Mouse (Mus musculus): ENCODE results near the gene Arpc1b. TPM values are rescaled to one million over a fixed set of nuclear protein-coding genes. Genes with fewer than 3 reads are reported as not detected.

The Arpc1b gene
- polyA plus RNA-seq, 1 experiment, result 1,197 TPM

DNA sequence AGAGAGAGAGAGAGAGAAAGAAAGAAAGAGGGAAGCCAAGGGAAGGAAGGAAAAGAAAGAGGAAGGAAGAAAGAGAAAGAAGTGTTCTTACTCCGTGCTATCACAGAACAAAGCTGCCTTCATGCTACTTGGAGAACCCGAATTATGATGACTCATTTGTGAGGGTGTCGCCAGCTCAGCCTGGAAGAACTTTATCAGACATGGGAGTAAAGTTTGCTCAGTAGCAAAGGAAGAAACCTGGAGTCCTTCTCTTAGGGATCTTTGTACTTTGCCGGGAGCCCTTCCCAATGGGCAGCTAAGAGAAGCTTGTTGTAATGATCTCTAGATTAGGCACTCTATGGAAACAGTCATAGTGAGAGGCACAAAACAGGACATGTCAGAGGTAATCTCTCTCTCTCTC lies 11.3 kb upstream of the Arpc1b start:
- WGBS, result 28% methylated on average over 4 of the region's 4 CpGs
- Histone ChIP-seq H3K4me1 (ENCODE audit: control insufficient read depth, insufficient read depth, insufficient read length, low read length) (peaks cover 34% of the 10 kb centered on the region), H3K27me3 (ENCODE audit: control insufficient read depth, insufficient read depth, low read length) (no peaks in the 10 kb centered on the region), H3K36me3 (ENCODE audit: control insufficient read depth, insufficient read depth, low read length) (peaks cover 72% of the 10 kb centered on the region), H3K27ac (ENCODE audit: insufficient read depth, low read depth, low read length) (peak overlapping the region; percentile 87), H3K4me3 (ENCODE audit: low read depth, low read length) (no peak overlapping the region)
- TF ChIP-seq POLR2A (IDR thresholded peaks at IDR 0.05; ENCODE audit: low read depth, low read length) (no peak), CTCF (IDR thresholded peaks at IDR 0.05; ENCODE audit: extremely low read depth, insufficient read length, insufficient replicate concordance, low read depth, low read length) (no peak)

DNA sequence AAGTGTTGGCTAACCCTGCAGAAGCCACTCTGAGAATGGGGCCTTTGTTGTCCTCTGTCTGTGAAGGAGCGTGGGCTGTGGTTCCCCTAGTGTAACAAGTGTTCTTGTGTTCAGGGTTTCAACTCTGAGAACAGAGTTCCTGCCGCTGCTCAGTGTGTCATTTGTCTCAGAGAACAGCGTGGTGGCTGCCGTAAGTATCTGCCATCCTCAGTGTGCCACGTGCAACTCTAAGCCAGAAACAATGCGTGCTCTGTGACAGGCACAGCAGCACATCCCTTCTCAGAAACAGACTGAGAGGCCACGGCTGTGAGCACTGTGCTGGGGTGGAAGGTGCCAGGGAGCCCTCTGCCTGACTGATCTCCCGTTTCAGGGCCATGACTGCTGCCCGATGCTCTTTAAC lies 9.7 kb upstream of the Arpc1b start:
- 93% methylated on average over 9 of the region's 9 CpGs for WGBS
- Histone ChIP-seq H3K27ac (ENCODE audit: insufficient read depth, low read depth, low read length) (no peak overlapping the region), H3K4me3 (ENCODE audit: low read depth, low read length) (no peak overlapping the region), H3K4me1 (ENCODE audit: control insufficient read depth, insufficient read depth, insufficient read length, low read length) (peaks cover 34% of the 10 kb centered on the region), H3K36me3 (ENCODE audit: control insufficient read depth, insufficient read depth, low read length) (peaks cover 74% of the 10 kb centered on the region), H3K27me3 (ENCODE audit: control insufficient read depth, insufficient read depth, low read length) (no peaks in the 10 kb centered on the region)
- TF ChIP-seq POLR2A (IDR thresholded peaks at IDR 0.05; ENCODE audit: low read depth, low read length) (no peak), CTCF (IDR thresholded peaks at IDR 0.05; ENCODE audit: extremely low read depth, insufficient read length, insufficient replicate concordance, low read depth, low read length) (no peak)

DNA sequence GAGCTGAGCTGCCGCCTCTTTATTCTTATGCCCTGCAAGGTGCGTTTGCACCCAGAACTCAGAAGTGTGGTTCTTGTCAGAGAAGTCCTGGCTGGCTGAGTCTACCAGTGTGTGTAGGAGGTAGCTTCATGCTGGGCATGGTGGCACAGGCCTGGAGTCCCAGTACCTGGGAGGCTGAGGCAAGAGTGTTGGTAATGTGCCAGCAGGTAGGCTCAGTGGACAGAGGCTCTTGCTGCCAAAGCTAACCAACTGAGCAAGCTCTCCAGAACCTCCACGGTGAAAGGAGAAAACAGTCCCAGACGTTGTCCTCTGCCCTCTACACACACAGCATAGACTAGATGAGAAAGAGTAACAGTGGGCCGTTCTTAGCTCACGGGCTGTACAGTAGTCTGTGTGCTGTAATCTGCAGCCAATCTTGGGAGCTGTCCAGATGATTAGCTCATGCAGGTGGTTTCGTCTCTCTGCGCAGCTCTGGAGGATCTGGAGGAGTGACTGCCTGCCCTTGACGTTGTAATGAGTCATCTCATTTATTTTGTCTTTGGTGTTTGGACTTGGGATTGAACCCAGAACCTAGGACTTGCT lies 8.2 kb upstream of the Arpc1b start:
- peak overlapping the region; percentile 89 for H3K27ac ChIP-seq (ENCODE audit: insufficient read depth, low read depth, low read length)
- H3K4me3 ChIP-seq (ENCODE audit: low read depth, low read length), result no peak overlapping the region
- TF ChIP-seq POLR2A (IDR thresholded peaks at IDR 0.05; ENCODE audit: low read depth, low read length) (no peak), CTCF (IDR thresholded peaks at IDR 0.05; ENCODE audit: extremely low read depth, insufficient read length, insufficient replicate concordance, low read depth, low read length) (no peak)
- peaks cover 25% of the 10 kb centered on the region for H3K4me1 ChIP-seq (ENCODE audit: control insufficient read depth, insufficient read depth, insufficient read length, low read length)
- H3K36me3 ChIP-seq (ENCODE audit: control insufficient read depth, insufficient read depth, low read length), result peaks cover 71% of the 10 kb centered on the region
- 50% methylated on average over 9 of the region's 9 CpGs for WGBS
- H3K27me3 ChIP-seq (ENCODE audit: control insufficient read depth, insufficient read depth, low read length), result no peaks in the 10 kb centered on the region

DNA sequence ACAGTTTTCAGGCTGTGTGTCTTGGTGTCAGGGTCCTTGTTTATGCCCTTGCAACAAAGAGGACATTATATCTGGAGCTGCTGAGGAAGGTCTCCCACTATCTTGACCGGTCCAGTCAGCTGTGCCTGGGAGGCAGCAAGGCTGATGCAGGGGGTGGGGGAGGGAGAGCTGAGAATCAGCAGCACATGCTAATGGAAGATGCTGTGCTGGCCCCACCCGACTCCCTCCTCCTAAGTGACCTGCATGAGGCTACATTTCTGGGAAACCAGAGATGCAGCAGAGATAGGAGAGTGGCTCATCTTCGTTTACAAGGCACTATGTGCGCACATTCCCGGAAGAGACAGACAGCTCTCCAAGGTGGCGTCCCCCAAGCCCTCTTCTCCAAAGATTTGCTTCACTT lies 3.6 kb upstream of the Arpc1b start:
- H3K36me3 ChIP-seq (ENCODE audit: control insufficient read depth, insufficient read depth, low read length), result peaks cover 39% of the 10 kb centered on the region
- 89% methylated on average over 6 of the region's 6 CpGs for WGBS
- no peak overlapping the region for H3K27ac ChIP-seq (ENCODE audit: insufficient read depth, low read depth, low read length)

DNA sequence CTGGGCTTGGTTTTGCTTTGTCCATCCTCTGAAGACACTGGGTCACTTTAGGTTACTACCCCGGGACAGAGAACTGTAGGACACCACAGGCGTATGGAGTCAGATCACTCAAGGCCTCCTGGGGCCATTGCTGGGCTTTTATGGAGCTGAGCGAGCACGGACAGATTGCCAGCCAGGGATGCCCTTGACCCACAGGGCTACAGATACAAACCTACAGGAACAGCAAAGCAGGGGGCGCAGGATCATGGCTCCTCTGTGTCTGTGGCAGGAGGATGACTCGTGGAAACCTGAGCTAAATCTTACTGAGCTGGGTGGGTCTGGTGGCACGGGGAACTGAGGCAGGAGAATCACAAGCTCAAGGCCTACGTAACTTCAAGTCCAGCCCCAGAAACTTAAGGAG lies 1.4 kb upstream of the Arpc1b start:
- TF ChIP-seq CTCF (IDR thresholded peaks at IDR 0.05; ENCODE audit: extremely low read depth, insufficient read length, insufficient replicate concordance, low read depth, low read length) (no peak), POLR2A (IDR thresholded peaks at IDR 0.05; ENCODE audit: low read depth, low read length) (no peak)
- WGBS, result 88% methylated on average over 8 of the region's 8 CpGs
- Histone ChIP-seq H3K27me3 (ENCODE audit: control insufficient read depth, insufficient read depth, low read length) (no peaks in the 10 kb centered on the region), H3K4me1 (ENCODE audit: control insufficient read depth, insufficient read depth, insufficient read length, low read length) (peaks cover 13% of the 10 kb centered on the region), H3K4me3 (ENCODE audit: low read depth, low read length) (no peak overlapping the region), H3K27ac (ENCODE audit: insufficient read depth, low read depth, low read length) (no peak overlapping the region), H3K36me3 (ENCODE audit: control insufficient read depth, insufficient read depth, low read length) (peaks cover 22% of the 10 kb centered on the region)

More for the DNA sequence above, 3.6 kb upstream of the Arpc1b start:
- Histone ChIP-seq H3K4me1 (ENCODE audit: control insufficient read depth, insufficient read depth, insufficient read length, low read length) (peaks cover 11% of the 10 kb centered on the region), H3K4me3 (ENCODE audit: low read depth, low read length) (no peak overlapping the region), H3K27me3 (ENCODE audit: control insufficient read depth, insufficient read depth, low read length) (no peaks in the 10 kb centered on the region)
- TF ChIP-seq CTCF (IDR thresholded peaks at IDR 0.05; ENCODE audit: extremely low read depth, insufficient read length, insufficient replicate concordance, low read depth, low read length) (no peak), POLR2A (IDR thresholded peaks at IDR 0.05; ENCODE audit: low read depth, low read length) (no peak)

DNA sequence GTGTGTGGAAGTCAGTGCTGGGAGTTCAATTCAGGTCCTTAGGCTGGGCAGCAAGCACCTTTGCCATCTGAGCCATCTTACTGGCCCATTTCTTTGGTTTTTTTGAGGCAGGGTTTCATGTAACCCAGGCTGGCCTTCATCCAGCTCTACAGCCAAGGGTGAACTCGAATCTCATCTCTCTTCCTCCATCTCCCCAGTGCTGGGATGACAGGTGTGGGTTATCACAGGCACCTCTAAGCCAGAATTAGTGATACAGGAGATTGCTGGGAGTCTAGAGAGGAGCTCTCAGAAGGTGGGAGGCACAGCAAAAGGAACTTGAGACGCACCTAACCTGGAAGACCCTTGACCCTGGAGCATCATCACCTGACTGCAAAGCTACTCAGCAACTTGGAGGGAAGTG lies 599 bp upstream of the Arpc1b start:
- H3K27ac ChIP-seq (ENCODE audit: insufficient read depth, low read depth, low read length), result peak overlapping the region; percentile 53
- peak overlapping the region; percentile 99 for H3K4me3 ChIP-seq (ENCODE audit: low read depth, low read length)

DNA sequence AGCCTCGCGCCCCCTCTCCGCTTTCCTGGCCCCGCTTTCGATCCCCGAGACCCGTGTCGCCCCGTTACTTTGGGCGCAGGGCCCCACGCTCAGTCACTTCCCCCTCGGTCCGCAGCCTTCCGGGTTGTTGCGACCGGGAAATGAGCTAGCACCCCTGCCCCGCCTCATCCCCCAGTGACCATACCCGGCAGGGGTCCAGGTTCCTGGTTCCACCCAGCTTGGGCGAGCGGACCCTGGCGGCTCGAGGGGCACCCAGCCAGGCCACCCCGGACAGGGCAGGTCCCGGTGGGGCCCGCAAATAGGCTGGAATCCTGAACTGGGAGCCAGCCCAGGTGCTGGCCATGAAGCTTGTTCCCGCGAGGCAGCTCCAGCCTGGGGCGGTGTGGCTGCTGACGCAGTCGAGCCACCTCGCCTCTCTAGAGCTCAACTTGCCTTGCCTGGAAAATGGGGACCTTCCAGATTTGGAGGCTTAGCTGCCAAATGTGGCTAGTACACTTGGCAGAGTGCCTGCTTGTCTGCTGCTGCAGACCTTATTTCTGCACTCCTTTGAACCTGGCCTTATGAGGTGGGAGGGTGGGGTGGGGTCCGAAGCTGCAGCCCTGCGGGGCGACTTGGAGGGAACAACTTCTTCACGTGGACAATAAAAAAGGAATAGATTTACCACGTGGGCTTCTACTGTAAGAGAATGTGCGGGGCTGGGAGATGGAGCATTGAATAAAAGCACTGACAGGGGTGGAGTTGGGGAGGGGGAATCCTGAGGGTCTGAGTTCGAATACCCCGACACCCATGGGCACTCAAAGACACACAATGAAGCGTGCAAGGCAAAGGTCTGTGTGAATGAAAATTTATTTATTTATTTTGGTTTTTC lies 825 bp downstream of the Arpc1b start:
- Histone ChIP-seq H3K27ac (ENCODE audit: insufficient read depth, low read depth, low read length) (peak overlapping the region; percentile 92), H3K4me1 (ENCODE audit: control insufficient read depth, insufficient read depth, insufficient read length, low read length) (peaks cover 20% of the 10 kb centered on the region), H3K4me3 (ENCODE audit: low read depth, low read length) (peak overlapping the region; percentile 99), H3K27me3 (ENCODE audit: control insufficient read depth, insufficient read depth, low read length) (no peaks in the 10 kb centered on the region), H3K36me3 (ENCODE audit: control insufficient read depth, insufficient read depth, low read length) (peaks cover 4% of the 10 kb centered on the region; the same call in 1 of the 2 replicates)
- no peak for TF ChIP-seq POLR2A (IDR thresholded peaks at IDR 0.05; ENCODE audit: low read depth, low read length)
- no peak for TF ChIP-seq CTCF (IDR thresholded peaks at IDR 0.05; ENCODE audit: extremely low read depth, insufficient read length, insufficient replicate concordance, low read depth, low read length)
- WGBS, result 6% methylated on average over 40 of the region's 40 CpGs

More for the DNA sequence above, 599 bp upstream of the Arpc1b start:
- peaks cover 14% of the 10 kb centered on the region; the same call in 1 of the 2 replicates for H3K36me3 ChIP-seq (ENCODE audit: control insufficient read depth, insufficient read depth, low read length)
- H3K27me3 ChIP-seq (ENCODE audit: control insufficient read depth, insufficient read depth, low read length), result no peaks in the 10 kb centered on the region
- TF ChIP-seq POLR2A (IDR thresholded peaks at IDR 0.05; ENCODE audit: low read depth, low read length), result no peak
- no peak for TF ChIP-seq CTCF (IDR thresholded peaks at IDR 0.05; ENCODE audit: extremely low read depth, insufficient read length, insufficient replicate concordance, low read depth, low read length)
- H3K4me1 ChIP-seq (ENCODE audit: control insufficient read depth, insufficient read depth, insufficient read length, low read length), result peaks cover 17% of the 10 kb centered on the region
- 5% methylated on average over 2 of the region's 2 CpGs for WGBS

Data from small intestine, adult 2 months (tissue).